Mouse (Mus musculus): Measurements from ENCODE around the gene BC024978. TPM values are rescaled to one million over a fixed set of nuclear protein-coding genes. Genes with fewer than 3 reads are reported as not detected.

The BC024978 gene
- polyA plus RNA-seq, 2 experiments = 3.6 to 12.9 TPM

- WGBS = 97% methylated on average over 5 of the region's 5 CpGs
- Histone ChIP-seq H3K36me3 (ENCODE audit: control insufficient read depth, insufficient read depth, low read length) (peaks cover 68% of the 10 kb centered on the region), H3K4me1 (ENCODE audit: control insufficient read depth, insufficient read depth, low read length) (peaks cover 16% of the 10 kb centered on the region), H3K27me3 (ENCODE audit: control insufficient read depth, insufficient read depth, low read length) (no peaks in the 10 kb centered on the region), H3K9ac (ENCODE audit: low read depth, low read length, severe bottlenecking) (no peak overlapping the region), H3K9me3 (ENCODE audit: control insufficient read depth, low read length) (no peaks in the 10 kb centered on the region), H3K4me3 (replicated peaks; ENCODE audit: low read length) (no peak overlapping the region), H3K27ac (replicated peaks; ENCODE audit: low read depth, low read length) (no peak overlapping the region), H3K4me2 (replicated peaks; ENCODE audit: low read depth, low read length, severe bottlenecking) (no peak overlapping the region)
- TF ChIP-seq POLR2A (IDR thresholded peaks at IDR 0.05; ENCODE audit: borderline replicate concordance, extremely low read depth, insufficient read depth, insufficient read length) = no peak
- DNase-seq (ENCODE audit: low spot score) (no peak), ATAC-seq (ENCODE audit: low FRiP score, low read depth) (no peak)
Observed at GRCm38 (mm10) chr7:27192434-27192833, 3.1 kb upstream of the BC024978 start.

GRCm38 (mm10) chr7:27193731-27194130 lies 1.9 kb upstream of the BC024978 start:
- peaks cover 16% of the 10 kb centered on the region for H3K4me1 ChIP-seq (ENCODE audit: control insufficient read depth, insufficient read depth, low read length)
- TF ChIP-seq POLR2A (IDR thresholded peaks at IDR 0.05; ENCODE audit: borderline replicate concordance, extremely low read depth, insufficient read depth, insufficient read length) = no peak
- WGBS = 81% methylated on average over 4 of the region's 4 CpGs
- DNase-seq (ENCODE audit: low spot score) (no peak), ATAC-seq (ENCODE audit: low FRiP score, low read depth) (no peak)
- H3K27me3 ChIP-seq (ENCODE audit: control insufficient read depth, insufficient read depth, low read length) = no peaks in the 10 kb centered on the region
- no peak overlapping the region for H3K4me2 ChIP-seq (replicated peaks; ENCODE audit: low read depth, low read length, severe bottlenecking)
- no peak overlapping the region for H3K27ac ChIP-seq (replicated peaks; ENCODE audit: low read depth, low read length)
- peaks cover 58% of the 10 kb centered on the region for H3K36me3 ChIP-seq (ENCODE audit: control insufficient read depth, insufficient read depth, low read length)
- no peaks in the 10 kb centered on the region for H3K9me3 ChIP-seq (ENCODE audit: control insufficient read depth, low read length)
- no peak overlapping the region for H3K9ac ChIP-seq (ENCODE audit: low read depth, low read length, severe bottlenecking)
- H3K4me3 ChIP-seq (replicated peaks; ENCODE audit: low read length) = no peak overlapping the region

- DNase-seq (ENCODE audit: low spot score) (no peak), ATAC-seq (ENCODE audit: low FRiP score, low read depth) (no peak)
- Histone ChIP-seq H3K27ac (replicated peaks; ENCODE audit: low read depth, low read length) (no peak overlapping the region), H3K9me3 (ENCODE audit: control insufficient read depth, low read length) (no peaks in the 10 kb centered on the region), H3K27me3 (ENCODE audit: control insufficient read depth, insufficient read depth, low read length) (no peaks in the 10 kb centered on the region), H3K4me2 (replicated peaks; ENCODE audit: low read depth, low read length, severe bottlenecking) (no peak overlapping the region; the same call in 1 of the 2 replicates), H3K36me3 (ENCODE audit: control insufficient read depth, insufficient read depth, low read length) (peaks cover 34% of the 10 kb centered on the region), H3K4me3 (replicated peaks; ENCODE audit: low read length) (no peak overlapping the region), H3K9ac (ENCODE audit: low read depth, low read length, severe bottlenecking) (no peak overlapping the region), H3K4me1 (ENCODE audit: control insufficient read depth, insufficient read depth, low read length) (peaks cover 16% of the 10 kb centered on the region)
- 91% methylated on average over 3 of the region's 3 CpGs for WGBS
- TF ChIP-seq POLR2A (IDR thresholded peaks at IDR 0.05; ENCODE audit: borderline replicate concordance, extremely low read depth, insufficient read depth, insufficient read length) = no peak
Observed at GRCm38 (mm10) chr7:27197136-27197535, 1.6 kb downstream of the BC024978 start.

- TF ChIP-seq POLR2A (IDR thresholded peaks at IDR 0.05; ENCODE audit: borderline replicate concordance, extremely low read depth, insufficient read depth, insufficient read length) = no peak
- H3K9me3 ChIP-seq (ENCODE audit: control insufficient read depth, low read length) = no peaks in the 10 kb centered on the region
- no peak overlapping the region for H3K4me3 ChIP-seq (replicated peaks; ENCODE audit: low read length)
- H3K27ac ChIP-seq (replicated peaks; ENCODE audit: low read depth, low read length) = no peak overlapping the region
- no peak overlapping the region for H3K9ac ChIP-seq (ENCODE audit: low read depth, low read length, severe bottlenecking)
- H3K36me3 ChIP-seq (ENCODE audit: control insufficient read depth, insufficient read depth, low read length) = peaks cover 34% of the 10 kb centered on the region
- ATAC-seq (ENCODE audit: low FRiP score, low read depth) (no peak), DNase-seq (ENCODE audit: low spot score) (no peak)
- H3K27me3 ChIP-seq (ENCODE audit: control insufficient read depth, insufficient read depth, low read length) = no peaks in the 10 kb centered on the region
- H3K4me1 ChIP-seq (ENCODE audit: control insufficient read depth, insufficient read depth, low read length) = peaks cover 16% of the 10 kb centered on the region
- H3K4me2 ChIP-seq (replicated peaks; ENCODE audit: low read depth, low read length, severe bottlenecking) = no peak overlapping the region
- WGBS = 91% methylated on average over 8 of the region's 8 CpGs
Observed at GRCm38 (mm10) chr7:27197634-27198033, 2.1 kb downstream of the BC024978 start.

GRCm38 (mm10) chr7:27198355-27198754 lies 2.8 kb downstream of the BC024978 start:
- Histone ChIP-seq H3K4me3 (replicated peaks; ENCODE audit: low read length) (no peak overlapping the region), H3K4me2 (replicated peaks; ENCODE audit: low read depth, low read length, severe bottlenecking) (no peak overlapping the region), H3K9ac (ENCODE audit: low read depth, low read length, severe bottlenecking) (no peak overlapping the region), H3K4me1 (ENCODE audit: control insufficient read depth, insufficient read depth, low read length) (peaks cover 16% of the 10 kb centered on the region), H3K9me3 (ENCODE audit: control insufficient read depth, low read length) (no peaks in the 10 kb centered on the region), H3K27me3 (ENCODE audit: control insufficient read depth, insufficient read depth, low read length) (no peaks in the 10 kb centered on the region), H3K36me3 (ENCODE audit: control insufficient read depth, insufficient read depth, low read length) (peaks cover 31% of the 10 kb centered on the region), H3K27ac (replicated peaks; ENCODE audit: low read depth, low read length) (no peak overlapping the region)
- DNase-seq (ENCODE audit: low spot score) = no peak
- no peak for ATAC-seq (ENCODE audit: low FRiP score, low read depth)
- no peak for TF ChIP-seq POLR2A (IDR thresholded peaks at IDR 0.05; ENCODE audit: borderline replicate concordance, extremely low read depth, insufficient read depth, insufficient read length)

GRCm38 (mm10) chr7:27198779-27199178 lies 3.2 kb downstream of the BC024978 start:
- ATAC-seq (ENCODE audit: low FRiP score, low read depth) (no peak), DNase-seq (ENCODE audit: low spot score) (no peak)
- H3K4me2 ChIP-seq (replicated peaks; ENCODE audit: low read depth, low read length, severe bottlenecking) = no peak overlapping the region
- no peak overlapping the region for H3K4me3 ChIP-seq (replicated peaks; ENCODE audit: low read length)
- H3K36me3 ChIP-seq (ENCODE audit: control insufficient read depth, insufficient read depth, low read length) = peaks cover 27% of the 10 kb centered on the region
- H3K27me3 ChIP-seq (ENCODE audit: control insufficient read depth, insufficient read depth, low read length) = no peaks in the 10 kb centered on the region
- 93% methylated on average over 8 of the region's 8 CpGs for WGBS
- TF ChIP-seq POLR2A (IDR thresholded peaks at IDR 0.05; ENCODE audit: borderline replicate concordance, extremely low read depth, insufficient read depth, insufficient read length) = no peak
- no peak overlapping the region for H3K27ac ChIP-seq (replicated peaks; ENCODE audit: low read depth, low read length)
- H3K9me3 ChIP-seq (ENCODE audit: control insufficient read depth, low read length) = no peaks in the 10 kb centered on the region
- H3K4me1 ChIP-seq (ENCODE audit: control insufficient read depth, insufficient read depth, low read length) = peaks cover 14% of the 10 kb centered on the region
- no peak overlapping the region for H3K9ac ChIP-seq (ENCODE audit: low read depth, low read length, severe bottlenecking)

All from limb, embryonic 14.5 days (tissue).